Mouse (Mus musculus): ENCODE results near the gene Gm49395. TPM values are rescaled to one million over a fixed set of nuclear protein-coding genes. Genes with fewer than 3 reads are reported as not detected.
A peak's percentile ranks its signal among the peaks of the same experiment; 100 is the strongest.

Gene Gm49395
- polyA plus RNA-seq (2015; fragmentation: Nextera tagmentation; extraction: Ambion mirVana): 7.4 and 9.7 TPM in 2 replicates

GRCm38 (mm10) chr13:115101355-115102191 is at the start of gene Gm49395, which contains the start of gene Itga1:
TSS of gene Gm49395 (minus strand) at chr13:115101921.
TSS of gene Itga1 (minus strand) at chr13:115101964.
- Histone ChIP-seq H3K27ac (ENCODE audit: low read depth, low read length) (peak within 1 kb of the TSS; percentile 84), H3K27me3 (replicated peaks; ENCODE audit: control insufficient read depth, insufficient read depth, low read length) (no peaks in the 10 kb centered on the region), H3K9me3 (ENCODE audit: control insufficient read depth) (no peaks in the 10 kb centered on the region), H3K4me3 (ENCODE audit: low read depth, low read length) (peak within 1 kb of the TSS; percentile 68), H3K36me3 (ENCODE audit: control insufficient read depth, insufficient read depth) (no peaks in the 10 kb centered on the region), H3K4me2 (replicated peaks; ENCODE audit: low read depth) (peak within 1 kb of the TSS; percentile 92), H3K4me1 (replicated peaks; ENCODE audit: control insufficient read depth, insufficient read depth, low read length) (peaks cover 5% of the 10 kb centered on the region), H3K9ac (ENCODE audit: low read depth, low read length) (peak within 1 kb of the TSS; percentile 53)
- peak; percentile 88 for ATAC-seq
- under 1% methylated on average over 39 of the region's 39 CpGs for WGBS
- peak; percentile 55 for TF ChIP-seq CTCF (IDR thresholded peaks at IDR 0.05; ENCODE audit: low read depth)

DNA sequence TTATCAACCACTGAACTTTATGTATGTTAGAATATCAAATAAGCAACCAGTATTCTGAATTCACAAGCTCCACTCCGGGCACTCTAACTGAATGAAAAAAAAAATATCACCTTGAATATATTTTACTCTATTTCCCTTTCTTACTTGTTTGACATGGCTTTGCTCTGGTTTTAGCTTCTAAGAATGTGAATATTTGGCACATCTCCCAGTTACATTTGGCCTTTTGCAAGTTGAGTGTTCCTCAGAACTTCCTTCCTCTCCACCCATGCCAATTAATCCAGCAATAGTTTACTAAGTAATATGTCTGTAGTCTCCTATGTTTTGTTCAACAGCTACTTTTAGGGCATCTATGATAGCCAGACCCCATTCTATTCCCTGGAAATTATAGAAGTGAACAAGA is 48.9 kb upstream of the Gm49395 start:
- no peaks in the 10 kb centered on the region for H3K27me3 ChIP-seq (replicated peaks; ENCODE audit: control insufficient read depth, insufficient read depth, low read length)
- TF ChIP-seq CTCF (IDR thresholded peaks at IDR 0.05; ENCODE audit: low read depth): no peak
- H3K4me1 ChIP-seq (replicated peaks; ENCODE audit: control insufficient read depth, insufficient read depth, low read length): no peaks in the 10 kb centered on the region
- no peak overlapping the region for H3K27ac ChIP-seq (ENCODE audit: low read depth, low read length)
- H3K9ac ChIP-seq (ENCODE audit: low read depth, low read length): no peak overlapping the region
- H3K36me3 ChIP-seq (ENCODE audit: control insufficient read depth, insufficient read depth): no peaks in the 10 kb centered on the region
- ATAC-seq: no peak
- no peak overlapping the region for H3K4me2 ChIP-seq (replicated peaks; ENCODE audit: low read depth)
- WGBS: 76% methylated on average over 1 of the region's 1 CpGs
- H3K4me3 ChIP-seq (ENCODE audit: low read depth, low read length): no peak overlapping the region
- no peaks in the 10 kb centered on the region for H3K9me3 ChIP-seq (ENCODE audit: control insufficient read depth)

DNA sequence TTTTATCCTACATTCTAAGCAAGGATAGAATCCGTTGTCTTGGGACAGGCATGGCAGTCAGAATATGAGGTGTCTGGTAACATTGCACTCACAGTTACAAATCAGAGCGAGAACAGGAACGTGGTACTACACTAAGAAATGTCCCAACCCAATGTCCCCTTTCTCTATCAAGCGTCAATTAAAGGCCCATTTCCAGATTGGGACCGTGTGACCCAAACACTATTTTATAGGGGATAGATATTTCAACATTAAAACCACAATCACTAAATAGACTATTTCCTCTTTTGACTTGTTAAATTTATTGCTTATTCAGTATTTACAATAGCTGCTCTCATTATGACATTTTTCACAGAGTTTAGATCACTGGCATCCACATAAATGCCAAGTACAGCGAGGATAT is 48.1 kb upstream of the Gm49395 start:
- TF ChIP-seq CTCF (IDR thresholded peaks at IDR 0.05; ENCODE audit: low read depth): no peak
- no peaks in the 10 kb centered on the region for H3K4me1 ChIP-seq (replicated peaks; ENCODE audit: control insufficient read depth, insufficient read depth, low read length)
- ATAC-seq: no peak
- no peaks in the 10 kb centered on the region for H3K36me3 ChIP-seq (ENCODE audit: control insufficient read depth, insufficient read depth)
- no peak overlapping the region for H3K27ac ChIP-seq (ENCODE audit: low read depth, low read length)
- no peaks in the 10 kb centered on the region for H3K27me3 ChIP-seq (replicated peaks; ENCODE audit: control insufficient read depth, insufficient read depth, low read length)
- no peak overlapping the region for H3K9ac ChIP-seq (ENCODE audit: low read depth, low read length)
- no peak overlapping the region for H3K4me3 ChIP-seq (ENCODE audit: low read depth, low read length)
- no peak overlapping the region for H3K4me2 ChIP-seq (replicated peaks; ENCODE audit: low read depth)
- 85% methylated on average over 6 of the region's 6 CpGs for WGBS
- no peaks in the 10 kb centered on the region for H3K9me3 ChIP-seq (ENCODE audit: control insufficient read depth)

- Histone ChIP-seq H3K4me1 (replicated peaks; ENCODE audit: control insufficient read depth, insufficient read depth, low read length) (no peaks in the 10 kb centered on the region), H3K4me2 (replicated peaks; ENCODE audit: low read depth) (no peak overlapping the region), H3K36me3 (ENCODE audit: control insufficient read depth, insufficient read depth) (no peaks in the 10 kb centered on the region), H3K27ac (ENCODE audit: low read depth, low read length) (no peak overlapping the region), H3K9me3 (ENCODE audit: control insufficient read depth) (no peaks in the 10 kb centered on the region), H3K27me3 (replicated peaks; ENCODE audit: control insufficient read depth, insufficient read depth, low read length) (no peaks in the 10 kb centered on the region), H3K9ac (ENCODE audit: low read depth, low read length) (no peak overlapping the region), H3K4me3 (ENCODE audit: low read depth, low read length) (no peak overlapping the region)
- TF ChIP-seq CTCF (IDR thresholded peaks at IDR 0.05; ENCODE audit: low read depth): no peak
- 83% methylated on average over 2 of the region's 2 CpGs for WGBS
- ATAC-seq: no peak
Measured at GRCm38 (mm10) chr13:115143575-115143974, 41.9 kb upstream of the Gm49395 start.

DNA sequence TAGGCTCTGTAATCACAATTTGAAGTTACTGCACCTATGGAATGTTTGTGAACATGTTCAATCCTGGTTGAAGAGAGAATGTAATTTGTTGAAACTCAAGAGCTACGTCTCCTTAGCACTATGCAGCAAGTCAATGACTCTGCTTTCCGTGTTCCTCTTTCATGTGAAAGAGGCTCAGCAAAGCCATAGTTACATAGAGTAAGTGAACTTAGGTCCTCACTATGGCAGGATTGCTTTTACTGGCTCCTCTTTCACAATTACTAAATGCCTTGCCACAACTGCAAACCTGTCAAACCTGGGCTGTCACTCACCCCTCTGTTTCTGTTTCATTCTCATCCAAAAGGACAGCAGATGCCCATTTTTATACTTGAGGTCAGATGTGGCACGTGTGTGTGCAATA is 40.3 kb upstream of the Gm49395 start:
- ATAC-seq: no peak
- Histone ChIP-seq H3K9ac (ENCODE audit: low read depth, low read length) (no peak overlapping the region), H3K4me3 (ENCODE audit: low read depth, low read length) (no peak overlapping the region), H3K27ac (ENCODE audit: low read depth, low read length) (no peak overlapping the region), H3K36me3 (ENCODE audit: control insufficient read depth, insufficient read depth) (no peaks in the 10 kb centered on the region), H3K9me3 (ENCODE audit: control insufficient read depth) (no peaks in the 10 kb centered on the region), H3K4me1 (replicated peaks; ENCODE audit: control insufficient read depth, insufficient read depth, low read length) (no peaks in the 10 kb centered on the region), H3K4me2 (replicated peaks; ENCODE audit: low read depth) (no peak overlapping the region), H3K27me3 (replicated peaks; ENCODE audit: control insufficient read depth, insufficient read depth, low read length) (no peaks in the 10 kb centered on the region)
- 92% methylated on average over 3 of the region's 3 CpGs for WGBS
- TF ChIP-seq CTCF (IDR thresholded peaks at IDR 0.05; ENCODE audit: low read depth): no peak

GRCm38 (mm10) chr13:115138513-115138912 is 36.8 kb upstream of the Gm49395 start:
- H3K36me3 ChIP-seq (ENCODE audit: control insufficient read depth, insufficient read depth): no peaks in the 10 kb centered on the region
- no peak overlapping the region for H3K4me2 ChIP-seq (replicated peaks; ENCODE audit: low read depth)
- no peak for TF ChIP-seq CTCF (IDR thresholded peaks at IDR 0.05; ENCODE audit: low read depth)
- H3K9me3 ChIP-seq (ENCODE audit: control insufficient read depth): no peaks in the 10 kb centered on the region
- ATAC-seq: no peak
- 91% methylated on average over 7 of the region's 7 CpGs for WGBS
- H3K4me3 ChIP-seq (ENCODE audit: low read depth, low read length): no peak overlapping the region
- H3K4me1 ChIP-seq (replicated peaks; ENCODE audit: control insufficient read depth, insufficient read depth, low read length): no peaks in the 10 kb centered on the region
- no peak overlapping the region for H3K9ac ChIP-seq (ENCODE audit: low read depth, low read length)
- no peak overlapping the region for H3K27ac ChIP-seq (ENCODE audit: low read depth, low read length)
- no peaks in the 10 kb centered on the region for H3K27me3 ChIP-seq (replicated peaks; ENCODE audit: control insufficient read depth, insufficient read depth, low read length)

Data from intestine, postnatal 0 days (tissue).